Mouse (Mus musculus) frontal cortex, postnatal 14 days (tissue): ENCODE measurements around the gene Vmn2r85.
"Not testable (repeated sequence)": the region's sequence is repeated elsewhere in the genome, so short reads cannot be mapped to it uniquely, and the experiment has no call there.

ENCODE experiments used
- DNase-seq, 2 experiments: peaks; one replicate each; pipeline ENCODE4 v3.0.0; 2022; ENCODE audit warnings: low spot score in 2 of 2

Gene Vmn2r85

DNA sequence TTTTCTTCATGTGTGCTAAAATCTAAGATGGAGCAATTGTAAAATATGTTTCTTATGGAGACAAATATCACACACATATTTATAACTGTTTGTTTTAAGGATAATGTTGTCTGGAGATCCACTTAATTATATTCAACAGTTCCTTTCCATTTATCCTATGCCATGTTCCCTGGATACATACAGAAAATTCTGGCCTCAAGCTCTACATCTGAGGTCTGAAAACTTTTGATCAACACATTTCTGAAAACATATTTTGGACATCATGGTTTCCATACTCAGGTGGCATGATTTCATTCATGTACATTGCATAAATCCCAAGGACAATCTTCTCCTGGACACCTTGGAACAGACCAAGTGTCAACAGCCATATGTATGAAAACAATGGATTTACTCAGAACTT is at the start of gene Vmn2r85:
Gene Vmn2r85 (minus strand): TSS at position 101 of the 400 bp plus-strand sequence.
- not testable (repeated sequence) for DNase-seq

DNA sequence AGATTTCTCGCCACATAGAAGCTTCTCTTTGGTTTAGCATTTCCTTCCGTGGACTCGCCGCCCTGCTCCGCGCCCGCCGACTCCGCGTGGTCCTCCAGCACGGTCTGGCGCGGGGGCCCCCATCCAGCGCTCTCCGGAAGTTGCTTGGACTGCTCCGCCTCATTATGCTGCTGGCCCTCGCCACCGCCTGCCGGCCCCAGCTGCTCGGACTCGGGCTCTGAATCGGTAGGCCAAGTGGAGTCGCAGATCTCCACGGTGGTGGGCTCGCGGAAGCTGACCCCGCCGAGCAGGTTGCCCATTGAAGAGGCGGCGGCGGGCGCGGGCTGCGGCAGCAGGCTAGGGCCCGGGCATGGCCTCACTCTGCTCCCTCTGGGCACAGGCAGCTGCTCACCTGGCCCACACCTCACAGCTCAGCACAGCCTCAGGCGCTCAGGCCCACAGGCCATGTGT is 40.8 kb upstream of the Vmn2r85 start:
- DNase-seq: peak in 1 of 2 experiments; percentile 7

DNA sequence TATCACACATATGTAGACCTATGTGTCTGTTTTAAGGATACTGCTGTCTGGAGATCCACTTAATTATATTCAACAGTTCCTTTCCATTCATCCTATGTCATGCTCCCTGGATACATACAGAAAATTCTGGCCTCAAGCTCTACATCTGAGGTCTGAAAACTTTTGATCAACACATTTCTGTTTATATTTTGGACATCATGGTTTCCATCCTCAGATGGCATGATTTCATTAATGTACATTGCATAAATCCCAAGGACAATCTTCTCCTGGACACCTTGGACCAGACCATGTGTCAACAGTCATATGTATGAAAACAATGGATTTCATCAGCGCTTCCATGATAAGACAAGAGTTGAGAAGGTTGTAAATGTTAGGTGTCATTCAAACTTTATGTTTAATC is 26.4 kb upstream of the Vmn2r85 start, which contains the start of gene Vmn2r86:
Gene Vmn2r86 (minus strand): TSS at position 101 of the 400 bp plus-strand sequence.
- not testable (repeated sequence) for DNase-seq

DNA sequence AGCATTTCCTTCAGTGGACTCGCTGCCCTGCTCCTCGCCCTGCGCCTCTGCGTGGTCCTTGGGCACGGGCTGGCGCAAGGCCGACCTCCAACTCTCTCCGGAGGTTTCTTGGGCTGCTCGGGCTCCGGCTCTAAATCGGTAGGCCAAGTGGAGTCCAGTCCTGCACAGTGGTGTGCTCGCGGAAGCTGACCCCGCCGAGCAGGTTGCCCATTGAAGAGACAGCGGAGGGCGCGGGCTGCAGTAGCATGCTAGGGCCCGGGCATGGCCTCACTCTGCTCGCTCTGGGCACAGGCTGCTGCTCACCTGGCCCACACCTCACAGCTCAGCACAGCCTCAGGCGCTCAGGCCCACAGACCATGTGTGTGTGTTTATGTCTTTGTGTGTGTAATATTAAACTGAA is 15.3 kb upstream of the Vmn2r85 start:
- DNase-seq: no peak

DNA sequence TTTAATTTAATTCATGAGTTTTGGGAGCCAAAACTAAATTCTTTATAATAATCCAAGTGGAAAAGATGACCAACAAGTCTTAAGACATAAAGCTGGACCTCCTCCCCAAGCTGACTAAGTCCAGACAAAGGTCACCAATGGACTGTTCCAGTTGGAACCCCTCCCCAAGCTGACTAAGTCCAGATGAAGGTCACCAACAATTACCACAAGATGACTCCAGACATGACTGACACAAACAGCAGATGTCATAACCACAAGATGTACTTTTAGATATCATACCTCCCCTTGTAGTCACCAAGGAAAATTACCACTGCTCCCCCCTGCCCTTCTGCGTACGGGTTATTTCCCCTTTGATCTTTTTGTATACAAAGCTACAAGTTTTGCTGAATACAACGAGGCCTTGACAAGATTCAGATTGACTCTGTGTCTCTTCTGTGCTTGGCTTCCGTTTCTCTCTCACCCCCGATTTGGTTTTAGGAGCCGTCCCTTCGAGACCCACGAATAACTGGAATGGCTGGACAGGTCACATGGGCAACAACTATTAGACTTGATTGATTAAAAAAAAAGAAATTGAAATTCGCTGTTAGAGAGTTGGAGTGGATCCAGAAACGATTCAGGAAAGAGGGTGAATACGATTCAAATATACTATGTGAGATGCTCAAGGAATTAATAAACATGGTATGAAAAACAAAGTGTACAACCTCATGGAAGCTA is 4.8 kb upstream of the Vmn2r85 start:
- not testable (repeated sequence) for DNase-seq

DNA sequence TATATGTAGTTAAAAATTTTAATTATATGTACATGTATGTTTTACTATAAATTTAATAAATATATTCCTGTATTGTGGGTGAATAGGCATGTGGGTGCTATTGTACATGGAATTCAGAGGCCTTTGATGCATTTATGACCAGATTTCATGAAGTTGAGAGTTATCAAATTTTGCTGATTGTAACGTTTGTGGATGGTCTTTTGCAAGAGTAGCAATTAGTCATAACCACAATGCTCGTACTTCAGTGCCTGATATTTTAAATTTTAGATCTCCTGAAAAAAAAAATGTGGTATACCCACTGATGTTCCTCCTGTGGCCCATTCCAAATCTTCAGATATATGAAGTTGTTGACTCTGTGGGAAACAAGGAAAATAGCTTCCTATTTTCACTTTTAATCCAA is 7.1 kb downstream of the Vmn2r85 start:
- DNase-seq: not testable (repeated sequence)

DNA sequence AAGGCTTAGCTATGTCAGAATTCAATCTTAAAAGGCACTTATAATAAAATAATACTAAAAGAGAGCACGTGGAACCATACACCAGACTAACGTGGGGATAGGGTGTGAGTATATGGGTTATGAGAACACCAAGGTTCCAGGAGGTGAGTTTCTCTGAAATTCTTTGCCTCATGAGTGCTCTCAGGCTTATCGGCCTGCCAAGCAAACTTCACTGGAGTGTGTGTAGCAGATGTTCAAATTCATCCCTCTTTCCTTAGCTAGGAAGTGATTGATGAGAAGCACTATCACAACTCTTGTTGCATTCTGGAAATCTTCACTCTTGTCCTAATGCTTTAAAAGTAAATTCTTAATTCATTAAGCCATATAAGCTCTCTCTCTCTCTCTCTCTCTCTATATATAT is 9.1 kb downstream of the Vmn2r85 start:
- DNase-seq: no peak

DNA sequence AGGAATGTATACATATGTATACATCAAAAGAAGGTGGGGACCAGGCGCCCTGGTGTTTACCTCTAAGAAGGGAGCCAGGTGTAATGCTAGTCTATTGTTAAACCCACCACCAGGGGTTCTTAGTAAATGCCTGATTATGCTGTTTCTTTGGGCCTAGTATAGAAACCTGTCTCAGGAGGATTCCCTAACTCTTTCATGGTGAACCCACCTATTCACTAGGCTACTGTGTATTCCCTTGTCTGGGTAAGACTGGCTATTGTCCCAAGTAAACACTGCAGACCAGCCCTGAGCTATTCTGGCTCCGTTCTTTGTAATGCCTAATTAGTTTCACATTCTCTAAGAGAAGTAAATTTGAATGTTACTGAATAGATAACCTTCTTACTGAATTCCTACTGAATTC is 9.5 kb downstream of the Vmn2r85 start:
- DNase-seq: not testable (repeated sequence)

DNA sequence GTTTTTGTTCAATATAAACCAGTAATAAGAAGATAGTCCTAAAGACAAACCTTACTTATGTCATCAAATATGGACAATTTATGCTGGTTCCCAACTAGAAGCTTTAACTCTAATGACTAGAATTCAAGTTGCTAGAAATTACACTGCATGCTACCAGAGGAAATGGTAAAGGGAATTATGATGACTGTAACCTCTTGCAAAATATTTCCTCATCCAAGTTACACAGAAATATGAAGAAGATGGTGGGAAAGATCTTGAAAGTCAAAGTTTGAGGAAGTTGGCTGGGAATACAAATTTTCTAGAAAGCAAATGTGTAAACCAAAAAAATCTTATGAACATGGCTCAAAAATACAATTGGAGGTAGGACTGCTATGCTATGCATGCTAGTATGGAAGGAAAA is 13.2 kb downstream of the Vmn2r85 start:
- not testable (repeated sequence) for DNase-seq

DNA sequence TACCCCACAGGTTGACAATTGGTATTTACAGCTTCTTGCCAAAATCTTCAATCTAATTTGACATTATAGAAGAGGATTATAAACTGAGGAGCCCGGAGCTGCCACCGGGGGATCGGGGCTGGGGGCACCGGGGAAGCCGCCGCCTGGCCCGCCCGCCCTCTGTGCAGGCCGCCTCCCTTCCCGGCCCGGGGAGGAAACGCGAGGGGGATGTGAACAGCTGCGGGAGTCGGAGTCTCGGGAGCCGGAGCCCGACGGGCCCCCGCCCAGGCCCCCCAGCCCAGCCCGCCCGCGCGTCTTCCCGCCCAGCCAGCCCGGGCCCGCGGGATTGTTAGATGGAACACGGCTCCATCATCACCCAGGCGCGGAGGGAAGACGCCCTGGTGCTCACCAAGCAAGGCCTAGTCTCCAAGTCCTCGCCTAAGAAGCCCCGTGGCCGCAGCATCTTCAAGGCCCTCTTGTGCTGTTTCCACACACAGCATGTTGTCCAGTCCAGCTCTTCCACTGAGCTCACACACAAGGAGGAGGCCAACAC is 17.3 kb downstream of the Vmn2r85 start:
- DNase-seq: not testable (repeated sequence)

DNA sequence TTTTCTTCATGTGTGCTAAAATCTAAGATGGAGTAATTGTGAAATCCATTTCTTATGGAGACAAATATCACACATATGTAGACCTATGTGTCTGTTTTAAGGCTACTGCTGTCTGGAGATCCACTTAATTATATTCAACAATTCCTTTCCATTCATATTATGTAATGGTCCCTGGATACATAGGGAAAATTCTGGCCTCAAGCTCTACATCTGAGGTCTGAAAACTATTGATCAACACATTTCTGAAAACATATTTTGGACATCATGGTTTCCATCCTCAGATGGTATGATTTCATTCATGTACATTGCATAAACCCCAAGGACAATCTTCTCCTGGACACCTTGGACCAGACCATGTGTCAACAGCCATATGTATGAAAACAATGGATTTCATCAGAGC is 35.3 kb downstream of the Vmn2r85 start, which contains the start of gene Vmn2r84:
Gene Vmn2r84 (minus strand): TSS at position 101 of the 400 bp plus-strand sequence.
- no peak for DNase-seq

DNA sequence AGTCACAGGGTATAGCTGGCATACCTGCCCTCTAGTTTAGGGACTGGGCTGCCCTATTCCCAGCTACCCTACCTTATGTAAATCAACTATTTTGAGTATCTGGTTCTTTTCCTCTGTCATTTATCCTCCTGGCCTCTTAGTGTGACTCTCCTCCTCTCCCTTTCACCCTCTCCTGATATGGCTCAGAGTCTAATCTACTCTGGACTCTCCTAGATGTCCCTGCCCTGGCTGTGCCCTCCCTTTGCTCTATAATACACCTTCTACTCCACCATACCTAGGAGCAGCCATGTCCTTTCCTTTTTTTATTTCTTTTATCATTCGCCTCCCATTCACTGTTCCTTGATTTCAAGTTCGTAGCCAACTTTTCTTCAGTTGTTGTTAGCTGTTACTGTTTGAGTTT is 54.4 kb downstream of the Vmn2r85 start:
- DNase-seq: no peak

DNA sequence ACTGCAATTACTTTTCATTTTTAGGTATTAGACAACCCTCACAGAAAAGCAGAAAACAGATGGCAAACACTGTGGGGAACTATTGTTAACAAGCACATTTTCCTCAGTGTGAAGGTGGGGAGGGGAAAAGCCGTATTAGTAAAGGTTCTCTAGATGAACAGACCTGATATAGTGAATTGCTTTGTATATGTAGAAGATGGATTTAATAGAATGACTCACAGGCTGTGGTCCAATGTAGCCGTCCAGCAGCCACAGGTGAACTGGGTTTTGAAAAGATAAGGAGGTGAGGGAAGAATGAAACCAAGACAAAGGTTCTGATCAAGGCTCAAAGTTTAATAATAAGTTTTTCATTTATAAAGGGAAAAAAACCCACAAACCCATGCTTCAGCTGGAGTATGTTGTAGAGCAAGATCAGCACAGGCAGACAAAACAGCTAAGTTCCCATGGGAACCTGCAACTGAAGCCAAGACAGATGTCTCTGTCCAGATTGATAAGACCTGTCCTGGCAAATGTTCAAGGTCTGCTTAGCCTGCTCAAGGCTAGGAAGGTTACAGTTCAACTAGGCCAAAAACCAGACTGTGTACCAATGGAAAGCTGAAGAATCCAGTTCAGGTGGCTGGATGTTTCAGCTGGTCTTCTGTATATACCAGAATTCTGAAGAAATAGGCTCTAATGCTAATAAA is 56.9 kb downstream of the Vmn2r85 start:
- no peak for DNase-seq

DNA sequence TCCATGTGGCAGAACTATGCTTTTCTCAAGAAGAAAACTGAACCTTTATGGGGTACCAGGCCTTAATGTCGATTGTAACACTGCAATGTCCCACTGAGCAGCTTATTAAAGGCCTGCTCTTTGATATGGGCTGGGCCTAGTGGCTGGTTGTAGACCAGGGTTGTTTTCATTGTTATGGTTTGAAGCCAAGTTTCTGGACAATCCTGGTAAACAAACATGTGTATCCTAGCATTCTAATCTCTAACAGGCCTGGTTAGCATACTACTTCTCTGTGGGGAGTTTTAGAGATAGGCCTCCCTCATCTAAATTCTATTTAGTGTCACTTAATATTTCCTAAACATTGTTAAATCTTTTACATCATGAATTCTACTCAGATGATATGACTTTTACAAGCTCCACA is 57.9 kb downstream of the Vmn2r85 start:
- no peak for DNase-seq

DNA sequence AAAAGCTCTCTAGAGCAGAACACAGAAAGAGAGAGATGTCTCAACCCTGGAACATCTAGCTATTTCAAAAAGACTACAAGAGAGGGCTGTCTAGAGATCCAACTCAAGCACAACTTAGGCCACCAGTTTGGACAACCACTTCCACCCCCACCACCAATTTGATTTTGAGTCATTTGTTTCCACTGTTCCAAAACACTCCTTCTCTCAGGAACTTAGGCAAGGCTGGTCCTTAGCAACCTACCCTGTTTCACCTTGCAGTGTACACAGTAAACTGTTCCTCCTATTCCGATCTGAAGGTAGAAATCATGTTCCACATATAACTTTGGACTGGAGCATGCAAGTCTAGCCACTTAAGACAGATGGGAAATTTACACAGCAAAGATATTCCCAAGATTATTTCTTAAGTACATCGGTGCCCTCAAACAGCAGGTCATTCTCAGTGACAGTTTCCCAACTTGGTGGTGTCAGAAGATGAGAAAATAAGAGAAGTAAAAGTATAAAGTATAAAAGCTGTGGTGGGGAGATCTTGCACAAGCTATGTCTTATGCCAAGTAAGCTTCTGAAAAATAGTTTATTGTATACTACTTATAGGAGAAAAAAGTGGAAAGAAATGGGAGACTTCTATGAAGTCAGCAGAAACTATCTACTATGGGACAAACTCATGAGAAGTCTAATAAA is 59.4 kb downstream of the Vmn2r85 start:
- no peak for DNase-seq

DNA sequence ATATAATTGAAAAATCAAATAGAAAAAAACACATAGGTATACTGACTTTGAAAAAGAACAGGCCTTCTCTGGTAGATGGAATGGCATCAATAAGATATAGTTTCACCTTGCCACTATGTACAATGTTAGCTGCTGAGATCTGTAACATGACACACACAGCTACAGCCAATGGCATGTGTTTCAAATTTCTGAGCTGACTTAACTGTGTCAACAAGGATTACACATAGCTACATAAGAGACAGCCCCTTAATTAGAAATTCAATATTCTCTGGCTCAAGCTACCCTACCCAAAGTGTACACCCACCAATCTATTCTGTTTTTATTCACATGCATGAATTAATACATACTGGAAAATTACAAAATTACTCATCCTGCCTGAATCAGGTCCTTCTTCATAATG is 61.1 kb downstream of the Vmn2r85 start:
- no peak for DNase-seq

DNA sequence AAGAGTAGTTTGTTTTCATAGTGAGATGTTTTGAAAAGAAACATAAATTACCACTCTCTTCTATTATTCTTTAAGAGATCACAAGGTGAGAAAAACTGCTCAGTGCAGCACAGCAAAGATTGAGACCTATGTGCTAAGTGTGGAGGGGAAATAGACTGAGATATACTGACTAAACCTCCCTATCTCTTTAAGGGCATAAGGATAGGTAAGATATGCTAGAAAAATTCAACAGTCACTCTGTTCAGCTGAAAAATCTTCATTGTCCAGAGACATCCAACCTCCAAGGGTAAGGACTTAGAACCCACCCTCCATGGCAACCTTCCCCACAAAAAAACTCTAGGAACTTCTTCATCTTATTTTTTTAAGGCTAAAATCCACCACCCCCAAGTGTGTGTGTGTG is 64.7 kb downstream of the Vmn2r85 start:
- no peak for DNase-seq
